Mouse (Mus musculus) heart, postnatal 36 days (tissue): Measurements from ENCODE around the gene Btnl4. TPM values are rescaled to one million over a fixed set of nuclear protein-coding genes. Genes with fewer than 3 reads are reported as not detected.
"Not testable (repeated sequence)": the region's sequence is repeated elsewhere in the genome, so short reads cannot be mapped to it uniquely, and the experiment has no call there.

ENCODE experiments used
- DNase-seq, 2 experiments: peaks; one replicate each; pipeline ENCODE4 v3.0.0; 2021 to 2022
- intact Hi-C: fragments of 180-260 bp; cut with DNase I; formaldehyde crosslinking; loops from one replicate; pipeline ENCODE4 v1.15.1; 2025
- total RNA-seq, 2 experiments: library from RNA; stranded (reverse); gene quantifications; 2 replicates each; pipeline ENCODE4 v1.2.3; 2021

Gene Btnl4
- total RNA-seq, result not detected

GRCm38 (mm10) chr17:34477238-34478013 lies at the start of gene Btnl4:
Gene Btnl4 (minus strand): TSS chr17:34477318.
- intact Hi-C loops, DNase-seq: not testable (repeated sequence)

DNA sequence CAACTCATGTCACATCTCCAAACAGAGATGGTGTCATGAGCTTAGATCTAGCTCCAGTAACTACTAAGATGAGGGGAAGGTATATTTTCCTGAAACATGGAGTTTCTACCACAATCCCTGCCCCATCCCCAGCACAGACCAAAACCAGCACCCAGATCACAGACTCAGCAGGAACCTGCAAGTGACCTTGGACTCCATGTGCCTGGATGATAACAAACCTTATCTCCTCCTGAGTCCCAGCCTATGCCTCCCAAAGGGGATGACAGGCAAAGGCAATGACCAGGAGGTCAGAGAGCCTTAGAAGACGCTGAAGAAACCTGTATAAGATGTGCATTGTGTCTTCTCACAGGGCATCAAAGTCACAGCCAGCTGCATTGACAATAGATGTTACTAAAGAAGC lies 41.9 kb upstream of the Btnl4 start:
- no peak for DNase-seq
- intact Hi-C loops, result no loop called here

GRCm38 (mm10) chr17:34518571-34518970 lies 41.5 kb upstream of the Btnl4 start:
- DNase-seq, intact Hi-C loops: not testable (repeated sequence)

- DNase-seq, result no peak
- intact Hi-C loops, result no loop called here
These were observed 40.7 kb upstream of the Btnl4 start for GRCm38 (mm10) chr17:34517795-34518194.

DNA sequence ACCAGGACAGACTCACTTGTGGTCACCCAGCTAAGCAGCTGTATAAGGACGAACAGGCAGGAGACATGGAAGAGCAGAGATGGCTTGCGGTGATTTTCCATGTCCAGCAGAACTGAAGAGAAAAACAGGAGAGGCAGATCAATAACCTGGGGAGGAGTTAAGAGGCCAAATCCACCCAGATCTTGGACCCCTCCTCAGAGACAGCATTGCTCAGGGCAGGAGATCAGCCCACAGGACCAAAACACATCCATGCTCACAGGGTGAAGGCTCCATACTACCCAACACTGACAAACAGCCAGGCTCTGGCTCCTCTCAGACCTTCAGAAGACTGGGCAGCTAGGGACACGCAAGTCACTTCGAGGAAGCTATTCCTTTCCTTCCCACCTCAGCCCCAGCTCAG lies 40.1 kb upstream of the Btnl4 start, which contains the start of gene Btnl6:
Btnl6 (minus strand) TSS at position 101 of the 400 bp plus-strand sequence.
- intact Hi-C loops, result no loop called here
- no peak for DNase-seq

GRCm38 (mm10) chr17:34516514-34516913 lies 39.4 kb upstream of the Btnl4 start:
- DNase-seq, result no peak

DNA sequence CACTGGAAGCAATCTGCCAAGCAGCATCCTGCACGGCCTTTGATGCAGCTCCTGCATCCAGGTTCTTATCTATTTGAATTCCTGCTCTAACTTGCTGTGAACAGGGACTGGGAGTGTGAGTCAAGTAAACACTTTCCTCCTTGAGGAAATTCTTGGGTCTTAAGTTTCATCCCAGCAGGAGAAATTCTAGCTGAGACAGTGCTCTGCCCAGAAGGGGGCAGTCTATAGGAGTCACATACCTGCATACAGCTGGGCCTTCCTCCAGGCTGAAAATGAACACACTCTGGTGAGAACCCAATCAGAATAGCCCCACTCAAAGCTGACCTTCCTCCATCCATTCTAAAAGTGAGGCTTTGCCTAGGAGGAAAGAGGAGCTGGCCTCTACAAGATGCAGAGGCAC lies 34.6 kb upstream of the Btnl4 start:
- intact Hi-C loops, DNase-seq: not testable (repeated sequence)

More at GRCm38 (mm10) chr17:34516514-34516913, 39.4 kb upstream of the Btnl4 start:
- intact Hi-C loops, result no loop called here

DNA sequence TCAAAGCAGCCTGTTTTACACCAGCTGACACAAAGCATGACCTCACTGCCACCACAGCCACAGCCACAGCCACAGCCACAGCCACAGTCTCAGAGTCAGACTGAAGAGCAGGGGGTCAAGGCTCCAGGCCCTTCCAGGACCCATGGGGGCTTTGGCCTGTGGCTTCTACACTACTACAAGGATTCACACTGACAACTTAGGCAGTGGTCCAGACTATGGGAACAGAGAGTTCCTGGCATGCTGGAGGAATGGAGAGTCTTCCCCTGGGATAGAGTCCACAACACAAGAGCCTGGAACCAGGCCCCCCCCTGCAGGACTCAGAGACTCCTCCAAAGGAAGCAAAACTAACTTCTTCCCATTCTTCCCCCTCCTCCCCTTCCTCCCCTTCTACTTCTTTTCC lies 30.5 kb upstream of the Btnl4 start:
- intact Hi-C loops, result no loop called here
- DNase-seq, result no peak

- intact Hi-C loops, result not testable (repeated sequence)
These were observed 20.6 kb upstream of the Btnl4 start for GRCm38 (mm10) chr17:34497726-34498125.

GRCm38 (mm10) chr17:34497319-34497718 lies 20.2 kb upstream of the Btnl4 start:
- intact Hi-C loops, DNase-seq: not testable (repeated sequence)

More at GRCm38 (mm10) chr17:34497726-34498125, 20.6 kb upstream of the Btnl4 start:
- not testable (repeated sequence) for DNase-seq

GRCm38 (mm10) chr17:34496539-34496938 lies 19.4 kb upstream of the Btnl4 start:
- intact Hi-C loops, result no loop called here
- no peak for DNase-seq

DNA sequence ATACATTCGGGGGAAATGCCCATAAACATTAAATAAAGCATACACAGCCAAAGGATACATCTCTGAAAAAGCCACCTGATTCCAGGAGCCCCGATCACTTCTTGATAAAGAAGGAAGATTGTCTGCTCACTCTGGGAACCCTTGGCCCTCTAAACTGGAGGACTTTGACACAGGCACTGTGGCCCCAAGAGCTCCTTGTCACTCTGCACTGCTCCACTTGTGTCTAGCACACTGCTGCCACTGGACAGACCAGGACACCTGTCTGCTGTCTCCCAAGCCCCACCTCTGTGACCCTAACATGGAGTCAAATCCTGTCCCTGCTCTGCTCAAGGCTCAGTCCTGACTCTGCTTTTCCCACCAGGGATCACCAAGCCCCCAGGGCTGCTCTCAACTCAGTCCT lies 18.0 kb upstream of the Btnl4 start:
- intact Hi-C loops, DNase-seq: not testable (repeated sequence)

DNA sequence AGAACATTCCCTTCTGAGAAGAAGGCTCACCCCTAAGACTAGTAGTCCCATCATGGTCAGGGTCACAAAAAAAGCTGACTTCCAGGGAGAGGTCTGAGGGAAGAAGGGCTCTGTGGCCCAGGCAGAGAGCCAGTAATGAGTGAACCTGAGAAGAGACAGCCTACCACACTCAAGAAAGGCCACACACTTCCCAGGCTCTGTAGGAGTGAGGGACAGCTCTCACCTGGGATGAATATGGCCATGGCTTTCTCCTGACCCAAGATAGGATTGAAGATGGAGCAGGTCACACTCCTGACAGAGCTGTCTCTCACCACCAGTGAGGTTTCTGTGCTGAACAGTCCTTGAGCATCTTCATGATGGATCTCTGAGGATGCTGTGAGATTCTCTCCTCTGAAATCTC lies 15.7 kb upstream of the Btnl4 start:
- intact Hi-C loops, result no loop called here
- DNase-seq, result no peak

DNA sequence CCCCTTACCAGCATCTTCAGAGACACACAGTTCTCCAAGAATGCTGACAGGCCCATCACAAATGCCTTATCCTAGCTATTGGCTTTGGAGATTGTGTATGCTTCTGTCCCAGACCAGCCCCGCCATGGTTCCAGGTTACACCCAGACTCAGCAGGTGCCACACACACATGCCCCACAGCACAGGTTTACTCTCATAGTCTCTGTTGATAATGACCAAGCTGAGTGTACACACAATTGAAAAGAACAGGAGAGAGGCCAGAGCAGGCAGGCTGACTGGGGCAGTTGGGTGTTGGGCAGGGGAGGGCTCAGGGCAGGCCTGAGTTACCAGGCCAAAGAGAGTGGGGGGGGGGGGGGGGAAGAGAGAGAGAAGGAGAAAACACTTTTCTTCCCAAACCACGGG lies 691 bp downstream of the Btnl4 start:
- intact Hi-C loops, result no loop called here
- DNase-seq, result no peak

- DNase-seq, result no peak
These were observed 2.1 kb downstream of the Btnl4 start for GRCm38 (mm10) chr17:34475060-34475459.

DNA sequence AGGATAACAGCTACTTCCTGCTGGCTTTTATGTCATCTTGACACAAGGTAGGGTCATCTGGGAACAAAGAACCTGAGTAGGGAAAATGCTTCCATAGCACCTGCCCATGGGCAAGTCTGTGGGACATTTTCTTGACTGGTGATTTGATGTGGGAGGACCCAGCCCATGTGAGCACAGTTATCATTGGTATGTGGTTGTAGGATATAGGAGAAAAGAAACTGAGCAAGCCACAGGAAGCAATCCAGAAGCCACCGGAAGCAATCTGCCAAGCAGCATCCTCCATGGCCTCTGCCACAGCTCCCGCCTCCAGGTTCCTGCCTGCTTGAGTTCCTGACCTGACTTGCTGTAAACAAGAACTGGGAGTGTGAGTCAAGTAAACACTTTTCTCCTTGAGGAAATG lies 6.6 kb downstream of the Btnl4 start:
- intact Hi-C loops, result no loop called here
- no peak for DNase-seq

More at GRCm38 (mm10) chr17:34475060-34475459, 2.1 kb downstream of the Btnl4 start:
- intact Hi-C loops, result no loop called here

- intact Hi-C loops, DNase-seq: not testable (repeated sequence)
These were observed 11.2 kb downstream of the Btnl4 start for GRCm38 (mm10) chr17:34465906-34466305.

GRCm38 (mm10) chr17:34459255-34459654 lies 17.9 kb downstream of the Btnl4 start:
- intact Hi-C loops, result no loop called here

DNA sequence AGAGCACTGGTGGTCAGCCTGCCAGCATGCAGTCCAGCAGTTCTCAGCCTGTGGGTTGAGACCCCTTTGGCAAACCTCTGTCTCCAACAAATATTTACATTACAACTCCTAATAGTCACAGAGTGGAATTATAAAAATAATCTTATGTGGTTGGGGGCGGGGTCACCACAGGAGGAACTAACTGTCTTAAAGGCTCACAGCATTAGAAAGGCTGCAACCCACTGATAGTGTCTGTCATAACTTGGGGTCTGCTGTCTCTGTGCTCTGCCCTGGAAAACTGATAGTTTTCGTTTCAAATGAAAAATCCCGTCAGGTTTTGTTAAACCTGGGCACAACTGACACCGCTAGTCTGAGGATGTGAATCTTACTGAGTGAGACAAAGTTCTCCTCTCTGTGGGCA lies 19.4 kb downstream of the Btnl4 start:
- DNase-seq, result no peak
- intact Hi-C loops, result no loop called here

More at GRCm38 (mm10) chr17:34459255-34459654, 17.9 kb downstream of the Btnl4 start:
- DNase-seq, result no peak

GRCm38 (mm10) chr17:34448473-34449041 lies 28.6 kb downstream of the Btnl4 start:
- intact Hi-C loops, result no loop called here
- DNase-seq, result no peak

DNA sequence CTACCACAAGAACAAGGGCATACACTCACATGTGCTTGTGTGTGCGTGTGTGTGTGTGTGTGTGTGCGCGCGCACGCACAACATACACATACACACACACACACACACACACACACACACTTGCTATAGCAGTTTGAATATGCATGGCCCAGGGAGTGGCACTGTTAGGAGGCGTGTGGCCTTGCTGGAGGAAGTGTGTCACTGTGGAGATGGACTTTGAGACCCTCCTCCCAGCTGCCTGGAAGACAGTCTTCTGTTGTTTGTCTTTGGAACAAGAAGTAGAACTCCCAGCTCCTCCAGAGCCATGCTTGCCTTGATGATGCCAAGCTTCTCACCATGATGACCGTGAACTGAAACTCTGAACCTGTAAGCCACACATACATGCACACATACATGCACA lies 35.1 kb downstream of the Btnl4 start:
- no peak for DNase-seq
- intact Hi-C loops, result loop anchor here (2.0 kb wide), 2 partner anchors 113 to 177 kb away; no protein-coding TSS in a partner anchor

DNA sequence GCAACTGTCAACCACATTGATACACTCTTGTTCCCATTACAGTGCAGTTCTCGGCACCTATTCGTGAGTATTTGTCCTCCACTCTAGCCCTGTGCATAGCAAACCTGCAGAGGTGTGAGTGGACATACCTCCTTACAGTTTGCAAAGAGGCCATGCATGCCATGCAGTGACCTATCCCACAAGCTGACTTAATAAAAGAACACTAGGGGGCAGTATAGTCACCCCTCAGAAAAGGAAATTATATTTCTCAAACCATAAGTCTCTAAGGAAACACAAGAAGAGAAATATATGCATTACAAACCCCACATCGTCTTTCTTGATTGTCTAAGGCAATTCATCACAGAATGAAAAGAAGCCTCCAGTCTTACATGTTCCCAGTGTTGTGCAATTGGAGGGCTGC lies 37.3 kb downstream of the Btnl4 start:
- intact Hi-C loops, result loop anchor here (2.0 kb wide), 2 partner anchors 115 to 179 kb away; no protein-coding TSS in a partner anchor
- DNase-seq, result no peak
